Mouse (Mus musculus) embryo, embryonic 11 days (tissue): Measurements from ENCODE around the gene Ep300.
A peak's percentile ranks its signal among the peaks of the same experiment; 100 is the strongest.
"Not testable (repeated sequence)": the region's sequence is repeated elsewhere in the genome, so short reads cannot be mapped to it uniquely, and the experiment has no call there.

Experiments used
- DNase-seq: peaks from one replicate; pipeline ENCODE4 v3.0.0-alpha.2; 2015

Ep300 gene

GRCm38 (mm10) chr15:81598742-81599141, 13.6 kb downstream of the Ep300 start:
- not testable (repeated sequence) for DNase-seq

- no peak for DNase-seq
Measured at GRCm38 (mm10) chr15:81605241-81605640, 20.1 kb downstream of the Ep300 start.

GRCm38 (mm10) chr15:81606634-81607033, 21.5 kb downstream of the Ep300 start:
- peak; percentile 39 for DNase-seq

GRCm38 (mm10) chr15:81649516-81650455, 64.6 kb downstream of the Ep300 start:
- DNase-seq = no peak

GRCm38 (mm10) chr15:81650636-81651035, 65.5 kb downstream of the Ep300 start:
- DNase-seq = no peak

- no peak for DNase-seq
Measured at GRCm38 (mm10) chr15:81661701-81662100, 76.5 kb downstream of the Ep300 start.

- DNase-seq = no peak
Measured at GRCm38 (mm10) chr15:81663281-81663680, 78.1 kb downstream of the Ep300 start.

GRCm38 (mm10) chr15:81663697-81664561, 78.8 kb downstream of the Ep300 start, which contains the start of gene L3mbtl2:
TSS of gene L3mbtl2 (plus strand) at chr15:81663889.
- DNase-seq = peak; percentile 97

- no peak for DNase-seq
Measured at GRCm38 (mm10) chr15:81666957-81667356, 81.8 kb downstream of the Ep300 start.

- peak; percentile 64 for DNase-seq
Measured at GRCm38 (mm10) chr15:81670231-81670640, 85.1 kb downstream of the Ep300 start.

- DNase-seq = no peak
Measured at GRCm38 (mm10) chr15:81676637-81677036, 91.5 kb downstream of the Ep300 start.

GRCm38 (mm10) chr15:81680301-81680805, 95.2 kb downstream of the Ep300 start:
- DNase-seq = no peak

GRCm38 (mm10) chr15:81693366-81693966, 108.3 kb downstream of the Ep300 start:
- no peak for DNase-seq

- DNase-seq = peak; percentile 93
Measured at GRCm38 (mm10) chr15:81693967-81694881, 109.1 kb downstream of the Ep300 start.

- no peak for DNase-seq
Measured at GRCm38 (mm10) chr15:81694891-81695290, 109.7 kb downstream of the Ep300 start.

- no peak for DNase-seq
Measured at GRCm38 (mm10) chr15:81697175-81697574, 112.0 kb downstream of the Ep300 start, which contains the start of gene Chadl. TSS of gene Chadl (minus strand) at chr15:81697287.

GRCm38 (mm10) chr15:81697847-81698246, 112.7 kb downstream of the Ep300 start:
- DNase-seq = peak; percentile 35

- DNase-seq = no peak
Measured at GRCm38 (mm10) chr15:81698532-81698931, 113.4 kb downstream of the Ep300 start.

- DNase-seq = no peak
Measured at GRCm38 (mm10) chr15:81700161-81700560, 115.0 kb downstream of the Ep300 start.

GRCm38 (mm10) chr15:81700601-81701000, 115.5 kb downstream of the Ep300 start:
- no peak for DNase-seq

GRCm38 (mm10) chr15:81701350-81701749, 116.2 kb downstream of the Ep300 start:
- not testable (repeated sequence) for DNase-seq
